16 mouse cellular contexts compared by ENCODE assay signal in genomic region chr6:113250786-113251185, GRCm38 (mm10). TPM values are rescaled to one million over a fixed set of nuclear protein-coding genes. Genes with fewer than 3 reads are reported as not detected.
"Had no signal": no experiment of that assay in that cellular context is flagged by ENCODE, and none has a peak within 500 bp of the region (broad histone marks: within the 10 kb centered on the region; RNA-seq: fewer than 3 reads in every experiment).

No protein-coding gene starts in this region.

- DNase-seq: lung, postnatal 4 days; right cerebral cortex, postnatal 14 days; thymus, adult 2 months; thymus, postnatal 25 days; thymus, postnatal 4 days had no signal

- H3K4me3 ChIP-seq: lung, embryonic 15.5 days; megakaryocyte, embryonic 14.5 days; midbrain, embryonic 13.5 days; midbrain, embryonic 15.5 days; neural tube, embryonic 12.5 days; stomach, embryonic 15.5 days had no signal

- H3K9ac ChIP-seq: liver, embryonic 14.5 days; lung, embryonic 15.5 days; midbrain, embryonic 13.5 days; midbrain, embryonic 15.5 days; neural tube, embryonic 12.5 days; stomach, embryonic 15.5 days had no signal

- ATAC-seq: midbrain, embryonic 13.5 days; midbrain, embryonic 15.5 days had no signal

- H3K4me1 ChIP-seq: lung, embryonic 15.5 days; midbrain, embryonic 13.5 days; midbrain, embryonic 15.5 days; neural tube, embryonic 12.5 days; stomach, embryonic 15.5 days had no signal

- H3K27ac ChIP-seq: liver, embryonic 14.5 days; lung, embryonic 15.5 days; midbrain, embryonic 13.5 days; midbrain, embryonic 15.5 days; neural tube, embryonic 12.5 days; stomach, embryonic 15.5 days; stomach, postnatal 0 days had no signal

- H3K4me2 ChIP-seq: lung, embryonic 15.5 days; midbrain, embryonic 11.5 days; midbrain, embryonic 13.5 days; midbrain, embryonic 15.5 days; neural tube, embryonic 12.5 days; stomach, embryonic 15.5 days had no signal

- H3K27me3 ChIP-seq: lung, embryonic 15.5 days; megakaryocyte, embryonic 14.5 days; midbrain, embryonic 13.5 days; midbrain, embryonic 15.5 days; neural tube, embryonic 12.5 days; stomach, embryonic 15.5 days had no signal

- H3K9me3 ChIP-seq: lung, embryonic 15.5 days; megakaryocyte, embryonic 14.5 days; midbrain, embryonic 13.5 days; midbrain, embryonic 15.5 days; neural tube, embryonic 12.5 days; stomach, embryonic 15.5 days had no signal

RNA-seq across cellular contexts. Expression of gene Cpne9, which starts 31.3 kb away (rescaled TPM):
- polyA plus RNA-seq: lung, embryonic 15.5 days; stomach, postnatal 0 days had no signal

RNA-seq across cellular contexts. Expression of gene Lhfpl4, which starts 55.6 kb away (rescaled TPM):
- total RNA-seq: monocyte, adult 5-6 weeks; neutrophil, adult 5-6 weeks had no signal
- polyA plus RNA-seq: liver, embryonic 14.5 days had no signal
